Mouse (Mus musculus) kidney, embryonic 16.5 days (tissue): ENCODE results near the gene Inka2. TPM values are rescaled to one million over a fixed set of nuclear protein-coding genes. Genes with fewer than 3 reads are reported as not detected.

Experiments used
- ATAC-seq: fragments of 200-750 bp; cut with Nextera tagmentation; 2 replicates; pipeline ENCODE4 v1.8.0; 2017; ENCODE audit warnings: moderate TSS enrichment; ENCODE audit not compliant: low FRiP score, low TSS enrichment
- H3K27ac ChIP-seq: fragments of 300-500 bp; sonication (generic); 2 replicates; pipeline ENCODE4 v1.5.1; 2014; ENCODE audit warnings: low read length
- H3K27me3 ChIP-seq: fragments of 300-500 bp; sonication (generic); 2 replicates; pipeline ENCODE4 v1.6.1; 2014; ENCODE audit warnings: low read length, control low read depth, mixed read lengths; ENCODE audit not compliant: insufficient read depth
- H3K36me3 ChIP-seq: fragments of 300-500 bp; sonication (generic); 2 replicates; pipeline ENCODE4 v1.6.1; 2014; ENCODE audit warnings: low read length, control low read depth, mixed read lengths; ENCODE audit not compliant: insufficient read depth
- H3K4me1 ChIP-seq: fragments of 300-500 bp; sonication (generic); 2 replicates; pipeline ENCODE4 v1.6.1; 2014; ENCODE audit warnings: low read length, control low read depth, mixed read lengths; ENCODE audit not compliant: insufficient read depth
- H3K4me2 ChIP-seq: fragments of 300-500 bp; sonication (generic); replicated peaks from 2 replicates; pipeline ENCODE4 v1.6.1; 2014; ENCODE audit warnings: low read depth, low read length
- H3K4me3 ChIP-seq: fragments of 300-500 bp; sonication (generic); 2 replicates; pipeline ENCODE4 v1.5.1; 2014; ENCODE audit warnings: mild to moderate bottlenecking, low read length
- H3K9ac ChIP-seq: fragments of 300-500 bp; sonication (generic); replicated peaks from 2 replicates; pipeline ENCODE4 v1.6.1; 2014; ENCODE audit warnings: low read length
- H3K9me3 ChIP-seq: fragments of 300-500 bp; sonication (generic); 2 replicates; pipeline ENCODE4 v1.6.1; 2016; ENCODE audit warnings: low read length, control low read depth
- WGBS: fragments of 180-500 bp; shearing (Covaris S2); extraction: QIAGEN DNeasy Blood & Tissue Kit; methylation state at CpG from one replicate; pipeline ENCODE4 v1.1.7; 2014; 5-methylcytosine and 5-hydroxymethylcytosine counted together
- polyA plus RNA-seq: library from polyadenylated mRNA; unstranded; fragments of >200 nt; fragmentation: Nextera tagmentation; extraction: Ambion mirVana; gene quantifications from 2 replicates; pipeline ENCODE4 v1.2.1, GENCODE M21; 2015

The Inka2 gene
- polyA plus RNA-seq, 1 experiment from 2014 or later, result 1.5 TPM

- Histone ChIP-seq H3K4me1 (no peaks in the 10 kb centered on the region), H3K4me2 (no peak overlapping the region), H3K9ac (no peak overlapping the region), H3K9me3 (no peaks in the 10 kb centered on the region), H3K36me3 (no peaks in the 10 kb centered on the region; the same call in 1 of the 2 replicates), H3K4me3 (no peak overlapping the region), H3K27me3 (no peaks in the 10 kb centered on the region), H3K27ac (no peak overlapping the region)
- WGBS, result 90% methylated on average over 7 of the region's 7 CpGs
- ATAC-seq, result no peak
Measured at GRCm38 (mm10) chr3:105737070-105737469, 32.7 kb downstream of the Inka2 start.

GRCm38 (mm10) chr3:105737666-105738065 is 33.3 kb downstream of the Inka2 start:
- Histone ChIP-seq H3K36me3 (no peaks in the 10 kb centered on the region; the same call in 1 of the 2 replicates), H3K27me3 (no peaks in the 10 kb centered on the region), H3K27ac (no peak overlapping the region), H3K9ac (no peak overlapping the region), H3K4me3 (no peak overlapping the region), H3K4me1 (no peaks in the 10 kb centered on the region), H3K4me2 (no peak overlapping the region), H3K9me3 (no peaks in the 10 kb centered on the region)
- ATAC-seq, result no peak
- WGBS, result 81% methylated on average over 3 of the region's 3 CpGs

- Histone ChIP-seq H3K36me3 (no peaks in the 10 kb centered on the region), H3K27me3 (no peaks in the 10 kb centered on the region), H3K9ac (no peak overlapping the region), H3K4me2 (no peak overlapping the region), H3K9me3 (no peaks in the 10 kb centered on the region), H3K4me1 (no peaks in the 10 kb centered on the region), H3K27ac (no peak overlapping the region), H3K4me3 (no peak overlapping the region)
- WGBS, result 81% methylated on average over 2 of the region's 2 CpGs
- no peak for ATAC-seq
Measured at GRCm38 (mm10) chr3:105746542-105746941, 42.1 kb downstream of the Inka2 start.

- Histone ChIP-seq H3K27me3 (no peaks in the 10 kb centered on the region), H3K9me3 (no peaks in the 10 kb centered on the region), H3K27ac (no peak overlapping the region), H3K4me2 (no peak overlapping the region), H3K36me3 (no peaks in the 10 kb centered on the region), H3K4me3 (no peak overlapping the region), H3K4me1 (no peaks in the 10 kb centered on the region), H3K9ac (no peak overlapping the region)
- no peak for ATAC-seq
- WGBS, result 90% methylated on average over 2 of the region's 2 CpGs
Measured at GRCm38 (mm10) chr3:105750810-105751209, 46.4 kb downstream of the Inka2 start.

DNA sequence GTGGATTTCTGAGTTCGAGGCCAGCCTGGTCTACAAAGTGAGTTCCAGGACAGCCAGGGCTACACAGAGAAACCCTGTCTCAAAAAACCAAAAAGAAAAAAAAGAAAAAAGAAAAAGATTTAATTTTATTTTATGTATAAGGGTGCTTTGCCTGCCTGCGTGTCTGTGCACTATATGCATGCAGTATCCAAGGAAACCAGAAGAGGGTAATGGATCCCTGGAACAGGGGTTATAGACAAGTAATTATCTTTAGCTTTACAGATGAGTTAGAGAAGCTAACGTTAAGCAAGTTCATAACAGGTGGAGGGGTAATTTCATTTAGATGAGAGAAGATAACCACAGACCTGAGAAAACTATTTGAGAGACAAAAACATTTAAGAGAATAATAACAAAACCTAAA is 49.8 kb downstream of the Inka2 start:
- H3K27ac ChIP-seq, result no peak overlapping the region
- H3K9ac ChIP-seq, result no peak overlapping the region
- H3K4me1 ChIP-seq, result peaks cover 4% of the 10 kb centered on the region; the same call in 1 of the 2 replicates
- ATAC-seq, result no peak
- H3K27me3 ChIP-seq, result no peaks in the 10 kb centered on the region
- no peak overlapping the region for H3K4me3 ChIP-seq
- WGBS, result 83% methylated on average over 2 of the region's 3 CpGs
- H3K4me2 ChIP-seq, result no peak overlapping the region
- H3K9me3 ChIP-seq, result no peaks in the 10 kb centered on the region
- no peaks in the 10 kb centered on the region for H3K36me3 ChIP-seq

- Histone ChIP-seq H3K4me1 (peaks cover 4% of the 10 kb centered on the region; the same call in 1 of the 2 replicates), H3K9me3 (no peaks in the 10 kb centered on the region), H3K4me2 (no peak overlapping the region), H3K27me3 (no peaks in the 10 kb centered on the region), H3K36me3 (no peaks in the 10 kb centered on the region), H3K4me3 (no peak overlapping the region), H3K27ac (no peak overlapping the region), H3K9ac (no peak overlapping the region)
- no peak for ATAC-seq
- 91% methylated on average over 9 of the region's 9 CpGs for WGBS
Measured at GRCm38 (mm10) chr3:105755123-105755522, 50.7 kb downstream of the Inka2 start.

- Histone ChIP-seq H3K4me1 (peaks cover 4% of the 10 kb centered on the region; the same call in 1 of the 2 replicates), H3K9me3 (no peaks in the 10 kb centered on the region), H3K4me3 (no peak overlapping the region), H3K4me2 (no peak overlapping the region), H3K9ac (no peak overlapping the region), H3K27ac (no peak overlapping the region), H3K27me3 (no peaks in the 10 kb centered on the region), H3K36me3 (no peaks in the 10 kb centered on the region)
- WGBS, result 82% methylated on average over 2 of the region's 2 CpGs
- ATAC-seq, result no peak
Measured at GRCm38 (mm10) chr3:105756505-105756904, 52.1 kb downstream of the Inka2 start.

GRCm38 (mm10) chr3:105757323-105758083 is 53.1 kb downstream of the Inka2 start:
- Histone ChIP-seq H3K27me3 (no peaks in the 10 kb centered on the region), H3K9ac (no peak overlapping the region), H3K27ac (no peak overlapping the region), H3K9me3 (no peaks in the 10 kb centered on the region), H3K36me3 (no peaks in the 10 kb centered on the region), H3K4me2 (no peak overlapping the region), H3K4me1 (peaks cover 4% of the 10 kb centered on the region; the same call in 1 of the 2 replicates), H3K4me3 (no peak overlapping the region)
- no peak for ATAC-seq
- WGBS, result 71% methylated on average over 6 of the region's 6 CpGs

GRCm38 (mm10) chr3:105758098-105758497 is 53.7 kb downstream of the Inka2 start:
- no peak overlapping the region for H3K27ac ChIP-seq
- H3K9ac ChIP-seq, result no peak overlapping the region
- H3K9me3 ChIP-seq, result no peaks in the 10 kb centered on the region
- peaks cover 4% of the 10 kb centered on the region; the same call in 1 of the 2 replicates for H3K4me1 ChIP-seq
- H3K36me3 ChIP-seq, result no peaks in the 10 kb centered on the region
- H3K4me3 ChIP-seq, result no peak overlapping the region
- no peaks in the 10 kb centered on the region for H3K27me3 ChIP-seq
- H3K4me2 ChIP-seq, result no peak overlapping the region
- no peak for ATAC-seq

GRCm38 (mm10) chr3:105758658-105759057 is 54.3 kb downstream of the Inka2 start:
- Histone ChIP-seq H3K4me1 (peaks cover 8% of the 10 kb centered on the region; the same call in 1 of the 2 replicates), H3K27me3 (no peaks in the 10 kb centered on the region), H3K9me3 (no peaks in the 10 kb centered on the region), H3K4me2 (no peak overlapping the region), H3K36me3 (no peaks in the 10 kb centered on the region), H3K27ac (no peak overlapping the region), H3K9ac (no peak overlapping the region), H3K4me3 (no peak overlapping the region)
- WGBS, result 77% methylated on average over 4 of the region's 4 CpGs
- ATAC-seq, result no peak
